Mouse (Mus musculus) lung, embryonic 16.5 days (tissue): Measurements from ENCODE around the gene Syce3. TPM values are rescaled to one million over a fixed set of nuclear protein-coding genes. Genes with fewer than 3 reads are reported as not detected.

Experiments
- ATAC-seq: fragments of 200-750 bp; cut with Nextera tagmentation; 2 replicates; pipeline ENCODE4 v1.8.0; 2017; ENCODE audit warnings: low read depth, mild to moderate bottlenecking, moderate library complexity
- H3K27ac ChIP-seq: fragments of 300-500 bp; sonication (generic); 2 replicates; pipeline ENCODE4 v1.5.1; 2014; ENCODE audit warnings: mild to moderate bottlenecking, control low read depth, low read length
- H3K27me3 ChIP-seq: fragments of 300-500 bp; sonication (generic); 2 replicates; pipeline ENCODE4 v1.6.1; 2014; ENCODE audit warnings: low read depth, low read length, mixed read lengths; ENCODE audit not compliant: control insufficient read depth, insufficient read depth
- H3K36me3 ChIP-seq: fragments of 300-500 bp; sonication (generic); 2 replicates; pipeline ENCODE4 v1.6.1; 2014; ENCODE audit warnings: low read length; ENCODE audit not compliant: control insufficient read depth, insufficient read depth
- H3K4me1 ChIP-seq: fragments of 300-500 bp; sonication (generic); replicated peaks from 2 replicates; pipeline ENCODE4 v1.6.1; 2014; ENCODE audit warnings: low read length, mixed read lengths; ENCODE audit not compliant: control insufficient read depth, insufficient read depth
- H3K4me2 ChIP-seq: fragments of 300-500 bp; sonication (generic); 2 replicates; pipeline ENCODE4 v1.6.1; 2014; ENCODE audit warnings: low read depth, low read length, control low read depth
- H3K4me3 ChIP-seq: fragments of 300-500 bp; sonication (generic); 2 replicates; pipeline ENCODE4 v1.5.1; 2014; ENCODE audit warnings: mild to moderate bottlenecking, low read length, control low read depth
- H3K9ac ChIP-seq: fragments of 300-500 bp; sonication (generic); 2 replicates; pipeline ENCODE4 v1.6.1; 2014; ENCODE audit warnings: low read length, control low read depth
- H3K9me3 ChIP-seq: fragments of 300-500 bp; sonication (generic); 2 replicates; pipeline ENCODE4 v1.6.1; 2016; ENCODE audit warnings: low read length; ENCODE audit not compliant: control insufficient read depth
- WGBS: fragments of 180-500 bp; shearing (Covaris S2); extraction: QIAGEN DNeasy Blood & Tissue Kit; methylation state at CpG from one replicate; pipeline ENCODE4 v1.1.7; 2014; 5-methylcytosine and 5-hydroxymethylcytosine counted together
- polyA plus RNA-seq: library from polyadenylated mRNA; unstranded; fragments of >200 nt; fragmentation: Nextera tagmentation; extraction: Ambion mirVana; gene quantifications from 2 replicates; pipeline ENCODE4 v1.2.1, GENCODE M21; 2015

Syce3 gene
- polyA plus RNA-seq, 1 experiment from 2014 or later: not detected

- Histone ChIP-seq H3K27me3 (no peaks in the 10 kb centered on the region), H3K4me1 (peaks cover 8% of the 10 kb centered on the region; the same call in 1 of the 2 replicates), H3K4me3 (peak overlapping the region; percentile 84), H3K27ac (no peak overlapping the region), H3K9me3 (no peaks in the 10 kb centered on the region), H3K36me3 (peaks cover 5% of the 10 kb centered on the region), H3K9ac (peak overlapping the region; percentile 85; the same call in 1 of the 2 replicates), H3K4me2 (peak overlapping the region; percentile 93)
- ATAC-seq: no peak
- WGBS: 82% methylated on average over 19 of the region's 19 CpGs
These were observed 18.0 kb upstream of the Syce3 start for GRCm38 (mm10) chr15:89428136-89428790.

- H3K36me3 ChIP-seq: peaks cover 5% of the 10 kb centered on the region
- H3K9me3 ChIP-seq: no peaks in the 10 kb centered on the region
- no peaks in the 10 kb centered on the region for H3K27me3 ChIP-seq
- peaks cover 8% of the 10 kb centered on the region; the same call in 1 of the 2 replicates for H3K4me1 ChIP-seq
- no peak for ATAC-seq
- H3K27ac ChIP-seq: no peak overlapping the region
- WGBS: 90% methylated on average over 10 of the region's 10 CpGs
- no peak overlapping the region for H3K4me3 ChIP-seq
- no peak overlapping the region for H3K4me2 ChIP-seq
- no peak overlapping the region for H3K9ac ChIP-seq
These were observed 16.4 kb upstream of the Syce3 start for GRCm38 (mm10) chr15:89426716-89427115.

- H3K9ac ChIP-seq: no peak within 1 kb of the TSS
These were observed 15.4 kb upstream of the Syce3 start, which contains the start of gene Cpt1b for GRCm38 (mm10) chr15:89425711-89426121. Gene Cpt1b (minus strand): TSS chr15:89425863.

GRCm38 (mm10) chr15:89424621-89425020 is 14.3 kb upstream of the Syce3 start:
- H3K9me3 ChIP-seq: no peaks in the 10 kb centered on the region
- no peak overlapping the region for H3K27ac ChIP-seq
- peaks cover 5% of the 10 kb centered on the region for H3K36me3 ChIP-seq
- 84% methylated on average over 8 of the region's 8 CpGs for WGBS
- H3K4me3 ChIP-seq: no peak overlapping the region
- H3K27me3 ChIP-seq: no peaks in the 10 kb centered on the region
- no peak for ATAC-seq
- peaks cover 4% of the 10 kb centered on the region; the same call in 1 of the 2 replicates for H3K4me1 ChIP-seq
- H3K4me2 ChIP-seq: no peak overlapping the region
- H3K9ac ChIP-seq: no peak overlapping the region

More at GRCm38 (mm10) chr15:89425711-89426121, 15.4 kb upstream of the Syce3 start, which contains the start of gene Cpt1b:
- Histone ChIP-seq H3K4me2 (no peak within 1 kb of the TSS), H3K27ac (no peak within 1 kb of the TSS), H3K27me3 (no peaks in the 10 kb centered on the region), H3K4me1 (peaks cover 8% of the 10 kb centered on the region; the same call in 1 of the 2 replicates), H3K36me3 (peaks cover 5% of the 10 kb centered on the region), H3K4me3 (no peak within 1 kb of the TSS), H3K9me3 (no peaks in the 10 kb centered on the region)
- ATAC-seq: no peak
- 39% methylated on average over 6 of the region's 6 CpGs for WGBS

GRCm38 (mm10) chr15:89421938-89422337 is 11.6 kb upstream of the Syce3 start:
- H3K36me3 ChIP-seq: peaks cover 3% of the 10 kb centered on the region; the same call in 1 of the 2 replicates
- H3K4me3 ChIP-seq: no peak overlapping the region
- ATAC-seq: no peak
- no peak overlapping the region for H3K27ac ChIP-seq
- no peaks in the 10 kb centered on the region for H3K27me3 ChIP-seq
- no peaks in the 10 kb centered on the region for H3K9me3 ChIP-seq
- H3K9ac ChIP-seq: no peak overlapping the region
- H3K4me2 ChIP-seq: no peak overlapping the region
- H3K4me1 ChIP-seq: no peaks in the 10 kb centered on the region; the same call in 1 of the 2 replicates
- 88% methylated on average over 9 of the region's 9 CpGs for WGBS

- Histone ChIP-seq H3K9ac (no peak overlapping the region), H3K4me3 (no peak overlapping the region), H3K9me3 (no peaks in the 10 kb centered on the region; the same call in 1 of the 2 replicates), H3K4me2 (no peak overlapping the region), H3K36me3 (no peaks in the 10 kb centered on the region; the same call in 1 of the 2 replicates), H3K27me3 (no peaks in the 10 kb centered on the region), H3K4me1 (no peaks in the 10 kb centered on the region), H3K27ac (no peak overlapping the region)
- 78% methylated on average over 8 of the region's 8 CpGs for WGBS
- no peak for ATAC-seq
These were observed 5.0 kb upstream of the Syce3 start for GRCm38 (mm10) chr15:89415282-89415681.

GRCm38 (mm10) chr15:89406691-89407090 is 3.6 kb downstream of the Syce3 start:
- no peak overlapping the region for H3K9ac ChIP-seq
- peaks cover 2% of the 10 kb centered on the region; the same call in 1 of the 2 replicates for H3K9me3 ChIP-seq
- H3K4me1 ChIP-seq: no peaks in the 10 kb centered on the region
- no peaks in the 10 kb centered on the region for H3K36me3 ChIP-seq
- H3K27ac ChIP-seq: no peak overlapping the region
- ATAC-seq: no peak
- H3K4me2 ChIP-seq: no peak overlapping the region
- H3K27me3 ChIP-seq: no peaks in the 10 kb centered on the region
- no peak overlapping the region for H3K4me3 ChIP-seq

- Histone ChIP-seq H3K27me3 (no peaks in the 10 kb centered on the region), H3K9me3 (no peaks in the 10 kb centered on the region), H3K4me3 (no peak overlapping the region), H3K4me2 (no peak overlapping the region), H3K36me3 (no peaks in the 10 kb centered on the region), H3K27ac (no peak overlapping the region), H3K4me1 (no peaks in the 10 kb centered on the region), H3K9ac (no peak overlapping the region)
- no peak for ATAC-seq
- WGBS: 66% methylated on average over 10 of the region's 10 CpGs
These were observed 5.3 kb downstream of the Syce3 start for GRCm38 (mm10) chr15:89404831-89405623.

GRCm38 (mm10) chr15:89402471-89402870 is 7.8 kb downstream of the Syce3 start:
- Histone ChIP-seq H3K9ac (no peak overlapping the region), H3K27me3 (no peaks in the 10 kb centered on the region), H3K4me1 (no peaks in the 10 kb centered on the region), H3K36me3 (no peaks in the 10 kb centered on the region), H3K9me3 (no peaks in the 10 kb centered on the region), H3K27ac (no peak overlapping the region), H3K4me2 (no peak overlapping the region), H3K4me3 (no peak overlapping the region)
- WGBS: 83% methylated on average over 1 of the region's 1 CpGs
- no peak for ATAC-seq
